Mouse (Mus musculus) C2C12 (cell line): ENCODE data around the gene Susd1. TPM values are rescaled to one million over a fixed set of nuclear protein-coding genes. Genes with fewer than 3 reads are reported as not detected.

ENCODE experiments used
- H3K27me3 ChIP-seq: one replicate; pipeline ENCODE4 v1.6.1; 2011; ENCODE audit not compliant: control insufficient read depth, insufficient read depth, insufficient read length
- H3K36me3 ChIP-seq: one replicate; pipeline ENCODE4 v1.6.1; 2011; ENCODE audit not compliant: control insufficient read depth, insufficient read depth
- H3K4me3 ChIP-seq: one replicate; pipeline ENCODE4 v1.5.1; 2011; ENCODE audit warnings: mild to moderate bottlenecking, control low read depth; ENCODE audit not compliant: poor library complexity, insufficient read depth, severe bottlenecking
- H3K79me2 ChIP-seq: one replicate; pipeline ENCODE4 v1.6.1; 2011; ENCODE audit not compliant: control insufficient read depth, insufficient read depth
- H3K79me3 ChIP-seq: one replicate; pipeline ENCODE4 v1.6.1; 2011; ENCODE audit warnings: low read depth, control low read depth
- H3ac ChIP-seq: one replicate; pipeline ENCODE3; 2011; ENCODE audit warnings: low read depth; ENCODE audit not compliant: control insufficient read depth, insufficient read length
- CEBPB ChIP-seq: IDR thresholded peaks from one replicate; pipeline ENCODE4 v1.6.1; 2011; ENCODE audit warnings: low read depth, mild to moderate bottlenecking, control low read depth, moderate library complexity
- CTCF ChIP-seq: IDR thresholded peaks from one replicate; pipeline ENCODE4 v1.5.1; 2011; ENCODE audit not compliant: control insufficient read depth, insufficient read depth, insufficient read length
- FOSL1 ChIP-seq: IDR thresholded peaks from one replicate; pipeline ENCODE4 v1.8.0; 2011; ENCODE audit warnings: mild to moderate bottlenecking, low read length; ENCODE audit not compliant: poor library complexity, insufficient read depth, severe bottlenecking
- MAX ChIP-seq: IDR thresholded peaks from one replicate; pipeline ENCODE4 v1.6.1; 2011; ENCODE audit warnings: mild to moderate bottlenecking, control low read depth
- MYOD1 ChIP-seq: IDR thresholded peaks from one replicate; pipeline ENCODE4 v1.6.1; 2011; ENCODE audit warnings: low read depth; ENCODE audit not compliant: control insufficient read depth, insufficient read length
- MYOG ChIP-seq: IDR thresholded peaks from one replicate; pipeline ENCODE4 v1.6.1; 2011; ENCODE audit not compliant: control insufficient read depth, insufficient read length; ENCODE audit errors: extremely low read depth
- USF1 ChIP-seq: IDR thresholded peaks from one replicate; pipeline ENCODE4 v1.6.1; 2011; ENCODE audit warnings: low read depth, mild to moderate bottlenecking, control low read depth, moderate library complexity
- polyA plus RNA-seq: library from polyadenylated mRNA; unstranded; fragments of >200 nt; fragmentation: generic; extraction: Trizol; gene quantifications from one replicate; pipeline ENCODE4 v1.2.1, GENCODE M21; 2012; ENCODE audit warnings: missing spikeins

Susd1 gene
- polyA plus RNA-seq, 1 experiment: 1.5 TPM

DNA sequence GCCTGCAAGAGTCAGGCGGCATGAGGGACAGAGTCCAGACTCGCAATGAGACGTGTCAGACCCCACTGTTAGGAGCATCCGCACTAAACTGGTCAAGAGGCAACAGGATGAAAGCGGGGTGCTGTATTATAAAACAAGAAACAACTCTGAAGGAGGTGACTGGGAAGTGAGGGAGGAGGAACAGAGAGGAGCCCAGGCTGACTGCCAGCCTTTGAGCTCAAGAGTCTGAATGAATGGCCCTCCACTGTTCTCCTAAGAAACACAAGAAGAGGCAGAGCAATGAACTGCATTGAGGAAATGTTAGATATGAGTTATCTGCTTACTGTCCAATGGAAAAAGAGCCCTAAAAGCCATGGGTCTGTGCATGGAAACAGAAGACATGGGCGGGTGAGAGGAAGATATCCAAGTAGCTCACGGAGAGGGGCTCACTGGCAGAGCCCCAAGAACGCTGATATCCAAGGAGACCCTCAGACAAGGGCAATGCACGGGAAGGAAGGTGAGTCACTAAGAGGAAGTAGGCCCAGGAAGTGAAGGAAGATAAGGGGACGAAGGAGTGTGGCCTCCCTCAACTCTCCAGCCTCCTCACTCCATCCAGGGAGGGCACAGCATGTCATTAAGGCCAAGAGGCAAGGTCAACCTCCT, 53.1 kb downstream of the Susd1 start:
- no peak overlapping the region for H3K4me3 ChIP-seq
- TF ChIP-seq CEBPB: no peak
- no peak for TF ChIP-seq FOSL1
- no peak for TF ChIP-seq MYOD1
- TF ChIP-seq USF1: no peak
- no peak for TF ChIP-seq MAX
- TF ChIP-seq CTCF: no peak
- no peak for TF ChIP-seq MYOG

GRCm38 (mm10) chr4:59383791-59384190, 54.6 kb downstream of the Susd1 start:
- Histone ChIP-seq H3K79me3 (no peaks in the 10 kb centered on the region), H3K79me2 (no peaks in the 10 kb centered on the region), H3K4me3 (no peak overlapping the region), H3K36me3 (no peaks in the 10 kb centered on the region), H3ac (no peak overlapping the region), H3K27me3 (no peaks in the 10 kb centered on the region)
- TF ChIP-seq MAX (no peak), USF1 (no peak), MYOD1 (no peak), MYOG (no peak), CTCF (no peak), CEBPB (no peak), FOSL1 (no peak)

More for the DNA sequence above, 53.1 kb downstream of the Susd1 start:
- H3K36me3 ChIP-seq: no peaks in the 10 kb centered on the region
- H3K27me3 ChIP-seq: no peaks in the 10 kb centered on the region
- no peaks in the 10 kb centered on the region for H3K79me2 ChIP-seq
- no peaks in the 10 kb centered on the region for H3K79me3 ChIP-seq
- H3ac ChIP-seq: no peak overlapping the region

DNA sequence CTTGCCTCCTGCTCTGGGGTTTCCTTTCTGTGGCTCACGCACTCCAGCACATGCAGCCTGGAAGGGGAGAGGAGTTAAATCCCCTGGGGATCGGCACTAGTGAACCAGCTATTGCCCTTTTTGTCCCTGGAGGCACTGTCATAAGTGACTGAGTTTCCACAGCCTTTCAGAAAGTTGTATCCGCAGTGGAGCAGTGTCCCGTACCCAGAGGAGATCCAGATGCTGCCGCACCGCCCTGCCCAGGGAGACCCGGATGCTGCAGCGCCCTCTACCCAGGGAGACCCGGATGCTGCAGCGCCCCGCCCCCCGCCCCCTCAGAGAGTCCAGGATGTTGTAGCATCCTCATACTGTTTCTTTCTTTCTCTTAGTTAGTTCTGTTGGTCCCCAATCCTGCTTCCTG, 56.3 kb downstream of the Susd1 start:
- Histone ChIP-seq H3K4me3 (no peak overlapping the region), H3K27me3 (no peaks in the 10 kb centered on the region)

GRCm38 (mm10) chr4:59381007-59381743, 57.3 kb downstream of the Susd1 start:
- Histone ChIP-seq H3ac (no peak overlapping the region), H3K79me2 (no peaks in the 10 kb centered on the region), H3K79me3 (no peaks in the 10 kb centered on the region), H3K27me3 (no peaks in the 10 kb centered on the region), H3K4me3 (no peak overlapping the region), H3K36me3 (no peaks in the 10 kb centered on the region)
- TF ChIP-seq MYOD1: no peak
- peak; percentile 40 for TF ChIP-seq CTCF
- TF ChIP-seq FOSL1: no peak
- TF ChIP-seq MYOG: no peak
- TF ChIP-seq MAX: no peak
- TF ChIP-seq CEBPB: peak; percentile 22

More for the DNA sequence above, 56.3 kb downstream of the Susd1 start:
- H3K79me2 ChIP-seq: no peaks in the 10 kb centered on the region
- no peaks in the 10 kb centered on the region for H3K79me3 ChIP-seq
- TF ChIP-seq MYOD1 (no peak), USF1 (no peak), MAX (no peak), CEBPB (no peak), CTCF (no peak), MYOG (no peak), FOSL1 (no peak)
- no peak overlapping the region for H3ac ChIP-seq
- no peaks in the 10 kb centered on the region for H3K36me3 ChIP-seq

GRCm38 (mm10) chr4:59380478-59380877, 58.0 kb downstream of the Susd1 start:
- no peaks in the 10 kb centered on the region for H3K79me2 ChIP-seq
- TF ChIP-seq MYOD1 (no peak), MYOG (no peak), FOSL1 (no peak), USF1 (no peak), CTCF (no peak), CEBPB (no peak), MAX (no peak)
- H3K36me3 ChIP-seq: no peaks in the 10 kb centered on the region
- no peaks in the 10 kb centered on the region for H3K27me3 ChIP-seq
- no peak overlapping the region for H3ac ChIP-seq
- H3K79me3 ChIP-seq: no peaks in the 10 kb centered on the region
- H3K4me3 ChIP-seq: no peak overlapping the region
